Mouse (Mus musculus) ES-E14 (cell line): ENCODE measurements around the gene Kcnip1.

ENCODE experiments used
- CHD2 ChIP-seq: IDR thresholded peaks from 2 replicates; pipeline ENCODE4 v1.6.1; 2014; ENCODE audit warnings: mild to moderate bottlenecking, low read depth, low read length, inconsistent platforms
- HCFC1 ChIP-seq: IDR thresholded peaks from 2 replicates; pipeline ENCODE4 v1.6.1; 2012; ENCODE audit warnings: low read length, inconsistent platforms, borderline replicate concordance; ENCODE audit not compliant: insufficient read depth
- MAFK ChIP-seq: IDR thresholded peaks from 2 replicates; pipeline ENCODE4 v1.6.1; 2014; ENCODE audit warnings: mild to moderate bottlenecking, low read depth, low read length, inconsistent platforms; ENCODE audit not compliant: insufficient read depth
- ZC3H11A ChIP-seq: IDR thresholded peaks from 2 replicates; pipeline ENCODE4 v1.6.1; 2012; ENCODE audit warnings: low read depth, mild to moderate bottlenecking, inconsistent platforms, low read length, borderline replicate concordance
- ZNF384 ChIP-seq: IDR thresholded peaks from 2 replicates; pipeline ENCODE4 v1.6.1; 2012; ENCODE audit warnings: low read depth, low read length, inconsistent platforms

GRCm38 (mm10) chr11:33607784-33608183, 385.2 kb downstream of the Kcnip1 start:
- TF ChIP-seq ZC3H11A (no peak), CHD2 (no peak), ZNF384 (no peak), HCFC1 (no peak), MAFK (no peak)
